Mouse (Mus musculus) bone marrow macrophage, adult 2 months (primary cell): ENCODE data around the gene Zbed6. TPM values are rescaled to one million over a fixed set of nuclear protein-coding genes. Genes with fewer than 3 reads are reported as not detected.
"Not testable (repeated sequence)": the region's sequence is repeated elsewhere in the genome, so short reads cannot be mapped to it uniquely, and the experiment has no call there.

ENCODE experiments used
- H3K27ac ChIP-seq: 2 replicates; pipeline ENCODE4 v1.5.1; 2012; ENCODE audit warnings: low read depth, low read length; ENCODE audit not compliant: insufficient read depth
- H3K4me1 ChIP-seq: 2 replicates; pipeline ENCODE4 v1.6.1; 2012; ENCODE audit warnings: low read length; ENCODE audit not compliant: control insufficient read depth, insufficient read depth
- H3K4me3 ChIP-seq: 2 replicates; pipeline ENCODE4 v1.5.1; 2012; ENCODE audit warnings: mild to moderate bottlenecking, low read length, moderate library complexity; ENCODE audit not compliant: insufficient read depth
- CTCF ChIP-seq: IDR thresholded peaks from 2 replicates; pipeline ENCODE4 v1.5.1; 2012; ENCODE audit warnings: low read depth, mild to moderate bottlenecking, low read length, moderate library complexity
- POLR2A ChIP-seq: IDR thresholded peaks from 2 replicates; pipeline ENCODE4 v1.6.1; 2012; ENCODE audit warnings: mild to moderate bottlenecking, low read depth, low read length, borderline replicate concordance
- polyA plus RNA-seq: library from polyadenylated mRNA; stranded (reverse); fragments of >200 nt; gene quantifications from 2 replicates; pipeline ENCODE4 v1.2.4, GENCODE M21; 2012; ENCODE audit not compliant: missing spikeins, insufficient read depth, insufficient read length

Gene Zbed6
- polyA plus RNA-seq, 1 experiment: 6.6 TPM

- TF ChIP-seq POLR2A: no peak
- no peak for TF ChIP-seq CTCF
- no peak within 1 kb of the TSS for H3K4me3 ChIP-seq
- no peak within 1 kb of the TSS for H3K27ac ChIP-seq
- H3K4me1 ChIP-seq: peaks cover 8% of the 10 kb centered on the region
Observed at GRCm38 (mm10) chr1:133689897-133690296, 29.2 kb upstream of the Zbed6 start, which contains the start of gene Lax1. Gene Lax1 (minus strand): TSS chr1:133690108.

GRCm38 (mm10) chr1:133688301-133688700, 27.6 kb upstream of the Zbed6 start:
- Histone ChIP-seq H3K27ac (no peak overlapping the region), H3K4me1 (peaks cover 8% of the 10 kb centered on the region), H3K4me3 (no peak overlapping the region)
- TF ChIP-seq POLR2A (no peak), CTCF (no peak)

- H3K4me3 ChIP-seq: no peak overlapping the region
- H3K27ac ChIP-seq: peak overlapping the region; percentile 22; the same call in 1 of the 2 replicates
- H3K4me1 ChIP-seq: peaks cover 8% of the 10 kb centered on the region
- TF ChIP-seq CTCF: no peak
- TF ChIP-seq POLR2A: no peak
Observed at GRCm38 (mm10) chr1:133685749-133686519, 25.2 kb upstream of the Zbed6 start.

- Histone ChIP-seq H3K4me1 (peaks cover 17% of the 10 kb centered on the region), H3K4me3 (no peak overlapping the region), H3K27ac (peak overlapping the region; percentile 28; the same call in 1 of the 2 replicates)
- TF ChIP-seq POLR2A: no peak
- no peak for TF ChIP-seq CTCF
Observed at GRCm38 (mm10) chr1:133671801-133672200, 11.1 kb upstream of the Zbed6 start.

GRCm38 (mm10) chr1:133671266-133671665, 10.6 kb upstream of the Zbed6 start:
- Histone ChIP-seq H3K4me1 (peaks cover 17% of the 10 kb centered on the region), H3K27ac (no peak overlapping the region), H3K4me3 (no peak overlapping the region)
- TF ChIP-seq POLR2A: no peak
- TF ChIP-seq CTCF: no peak

- TF ChIP-seq CTCF (no peak), POLR2A (no peak)
- Histone ChIP-seq H3K4me3 (no peak overlapping the region), H3K27ac (no peak overlapping the region), H3K4me1 (peaks cover 17% of the 10 kb centered on the region)
Observed at GRCm38 (mm10) chr1:133670776-133671175, 10.1 kb upstream of the Zbed6 start.

GRCm38 (mm10) chr1:133670190-133670589, 9.5 kb upstream of the Zbed6 start:
- Histone ChIP-seq H3K27ac (no peak overlapping the region), H3K4me1 (peaks cover 17% of the 10 kb centered on the region), H3K4me3 (no peak overlapping the region)
- TF ChIP-seq POLR2A (no peak), CTCF (no peak)

- Histone ChIP-seq H3K27ac (no peak overlapping the region), H3K4me1 (peaks cover 17% of the 10 kb centered on the region), H3K4me3 (no peak overlapping the region)
- no peak for TF ChIP-seq POLR2A
- no peak for TF ChIP-seq CTCF
Observed at GRCm38 (mm10) chr1:133668618-133669017, 7.9 kb upstream of the Zbed6 start.

- H3K27ac ChIP-seq: no peak overlapping the region
- H3K4me3 ChIP-seq: no peak overlapping the region
- H3K4me1 ChIP-seq: peaks cover 17% of the 10 kb centered on the region
- TF ChIP-seq CTCF (no peak), POLR2A (no peak)
Observed at GRCm38 (mm10) chr1:133667721-133668120, 7.0 kb upstream of the Zbed6 start.

GRCm38 (mm10) chr1:133665713-133666112, 5.0 kb upstream of the Zbed6 start:
- not testable (repeated sequence) for H3K4me3 ChIP-seq, H3K4me1 ChIP-seq, H3K27ac ChIP-seq

GRCm38 (mm10) chr1:133664203-133664970, 3.7 kb upstream of the Zbed6 start:
- no peak for TF ChIP-seq CTCF
- no peak for TF ChIP-seq POLR2A
- Histone ChIP-seq H3K4me1 (peaks cover 6% of the 10 kb centered on the region), H3K4me3 (no peak overlapping the region), H3K27ac (no peak overlapping the region)
